8 mouse cellular contexts compared by ENCODE assay signal in the genomic region with DNA sequence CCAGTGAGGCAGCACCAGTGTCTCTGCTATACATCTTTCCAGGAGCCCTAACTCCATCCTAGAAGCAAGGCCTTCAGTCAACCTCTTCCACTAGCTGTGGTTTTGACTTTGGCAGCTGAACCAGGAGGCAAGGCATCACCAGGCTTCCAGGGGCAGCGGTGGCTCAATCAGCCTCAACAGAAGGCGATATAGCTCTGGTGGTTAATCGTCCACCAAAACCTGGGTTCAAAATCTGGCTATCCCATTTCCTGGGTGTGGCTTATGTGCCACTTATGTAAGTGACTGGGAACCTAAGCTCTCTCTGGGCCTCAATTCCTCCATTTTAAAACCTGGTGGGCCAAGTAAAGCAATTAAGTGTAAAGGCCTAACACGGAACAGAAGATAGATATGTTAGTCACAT. TPM values are rescaled to one million over a fixed set of nuclear protein-coding genes. Genes with fewer than 3 reads are reported as not detected.
A peak's percentile ranks its signal among the peaks of the same experiment; 100 is the strongest.
DNase-seq lines count a peak whose midpoint lies in the region; ATAC-seq lines count a peak whose summit lies in the region.

No protein-coding gene starts in this region.

- no peaks in the 10 kb centered on the region for H3K9me3 ChIP-seq in forebrain, embryonic 11.5 days (ENCODE audit: control insufficient read depth, low read length)
- no peaks in the 10 kb centered on the region for H3K9me3 ChIP-seq in liver, embryonic 11.5 days (ENCODE audit: control insufficient read depth, low read length)

- DNase-seq in cerebellum, adult 9-10 months, result peak; percentile 52
- no peak for DNase-seq in cerebellum, adult 11 months
- peak; percentile 38 for DNase-seq in 3134 (ENCODE audit: extremely low read depth, insufficient read length, low spot score)
- no peak for DNase-seq in forebrain, embryonic 11.5 days (ENCODE audit: low spot score)
- DNase-seq in liver, embryonic 11.5 days (ENCODE audit: low spot score), result no peak
- DNase-seq in adrenal gland, adult (ENCODE audit: inconsistent age in 2 of 2, low spot score in 1 of 2), result no peak
- no peak for DNase-seq in gastrocnemius, adult 8-10 months (ENCODE audit: low spot score in 2 of 2)

- peak overlapping the region; percentile 92 for H3K4me2 ChIP-seq in forebrain, embryonic 11.5 days (ENCODE audit: low read depth, low read length, severe bottlenecking)
- peak overlapping the region; percentile 93 for H3K4me2 ChIP-seq in liver, embryonic 11.5 days

- no peak for ATAC-seq in forebrain, embryonic 11.5 days (replicated peaks; ENCODE audit: low FRiP score)
- no peak for ATAC-seq in liver, embryonic 11.5 days (replicated peaks; ENCODE audit: low FRiP score)
- no peak for ATAC-seq in cerebellum, adult (ENCODE audit: insufficient number of reproducible peaks, low FRiP score, low TSS enrichment)

- peaks cover 19% of the 10 kb centered on the region for H3K36me3 ChIP-seq in forebrain, embryonic 11.5 days (ENCODE audit: control insufficient read depth, insufficient read depth, low read length)
- peaks cover 31% of the 10 kb centered on the region for H3K36me3 ChIP-seq in liver, embryonic 11.5 days (ENCODE audit: control insufficient read depth, insufficient read depth, low read length)

- H3K4me3 ChIP-seq in forebrain, embryonic 11.5 days (ENCODE audit: low read depth, low read length), result peak overlapping the region; percentile 85
- peak overlapping the region; percentile 85 for H3K4me3 ChIP-seq in liver, embryonic 11.5 days (ENCODE audit: low read depth, low read length)

- H3K27me3 ChIP-seq in forebrain, embryonic 11.5 days (ENCODE audit: control insufficient read depth, insufficient read depth, low read length), result no peaks in the 10 kb centered on the region
- H3K27me3 ChIP-seq in liver, embryonic 11.5 days (replicated peaks; ENCODE audit: control insufficient read depth, insufficient read depth, low read length), result no peaks in the 10 kb centered on the region

- peak overlapping the region; percentile 48; the same call in 1 of the 2 replicates for H3K27ac ChIP-seq in forebrain, embryonic 11.5 days (ENCODE audit: low read depth, low read length)
- peak overlapping the region; percentile 86; the same call in 1 of the 2 replicates for H3K27ac ChIP-seq in liver, embryonic 11.5 days (ENCODE audit: low read depth, low read length)

- peaks cover 6% of the 10 kb centered on the region; the same call in 1 of the 2 replicates for H3K4me1 ChIP-seq in forebrain, embryonic 11.5 days (replicated peaks; ENCODE audit: control insufficient read depth, insufficient read depth, low read length)
- H3K4me1 ChIP-seq in liver, embryonic 11.5 days (replicated peaks; ENCODE audit: control insufficient read depth, insufficient read depth, low read length), result peaks cover 18% of the 10 kb centered on the region

- 88% methylated on average over 4 of the region's 4 CpGs for WGBS in forebrain, embryonic 11.5 days
- WGBS in liver, embryonic 11.5 days, result 55% methylated on average over 4 of the region's 4 CpGs

- H3K9ac ChIP-seq in forebrain, embryonic 11.5 days (ENCODE audit: low read length), result peak overlapping the region; percentile 95
- peak overlapping the region; percentile 96 for H3K9ac ChIP-seq in liver, embryonic 11.5 days (ENCODE audit: low read depth, low read length)

RNA-seq across cellular contexts. Expression of gene Tnnc1, which starts 3.3 kb away (rescaled TPM):
- polyA plus RNA-seq in forebrain, embryonic 11.5 days (2014; fragmentation: Nextera tagmentation; extraction: Ambion mirVana), result 0.59 and 0.83 TPM in 2 replicates
- 17.6 and 39.0 TPM in 2 replicates for polyA plus RNA-seq in liver, embryonic 11.5 days (2014; fragmentation: Nextera tagmentation; extraction: Ambion mirVana)
- total RNA-seq in gastrocnemius, adult 8-10 months (2022), result 100 to 1,000 TPM; 451 to 634 (median 529) TPM

RNA-seq across cellular contexts. Expression of gene Nisch, which starts 11.9 kb away (rescaled TPM):
- 399 and 407 TPM in 2 replicates for polyA plus RNA-seq in forebrain, embryonic 11.5 days (2014; fragmentation: Nextera tagmentation; extraction: Ambion mirVana)
- 228 and 245 TPM in 2 replicates for polyA plus RNA-seq in liver, embryonic 11.5 days (2014; fragmentation: Nextera tagmentation; extraction: Ambion mirVana)
- 10 to 100 TPM; 49.1 to 60.3 (median 53.8) TPM for total RNA-seq in gastrocnemius, adult 8-10 months (2022)

RNA-seq across cellular contexts. Expression of gene Sema3g, which starts 12.8 kb away (rescaled TPM):
- 0.13 and 0.16 TPM in 2 replicates for polyA plus RNA-seq in forebrain, embryonic 11.5 days (2014; fragmentation: Nextera tagmentation; extraction: Ambion mirVana)
- polyA plus RNA-seq in liver, embryonic 11.5 days (2014; fragmentation: Nextera tagmentation; extraction: Ambion mirVana), result 0.10 TPM in 1 of 2 replicates, not detected in the other
- total RNA-seq in gastrocnemius, adult 8-10 months (2022), result 1 to 10 TPM; 3.8 to 4.9 (median 4.5) TPM

RNA-seq across cellular contexts. Expression of gene Stab1, which starts 36.4 kb away (rescaled TPM):
- polyA plus RNA-seq in forebrain, embryonic 11.5 days (2014; fragmentation: Nextera tagmentation; extraction: Ambion mirVana), result 21.8 and 27.1 TPM in 2 replicates
- 25.3 and 39.9 TPM in 2 replicates for polyA plus RNA-seq in liver, embryonic 11.5 days (2014; fragmentation: Nextera tagmentation; extraction: Ambion mirVana)
- total RNA-seq in gastrocnemius, adult 8-10 months (2022), result 1 to 10 TPM; 5.0 to 9.9 (median 6.0) TPM

RNA-seq across cellular contexts. Expression of gene Phf7, which starts 46.3 kb away (rescaled TPM):
- 14.3 and 14.4 TPM in 2 replicates for polyA plus RNA-seq in forebrain, embryonic 11.5 days (2014; fragmentation: Nextera tagmentation; extraction: Ambion mirVana)
- polyA plus RNA-seq in liver, embryonic 11.5 days (2014; fragmentation: Nextera tagmentation; extraction: Ambion mirVana), result 14.9 and 15.0 TPM in 2 replicates
- total RNA-seq in gastrocnemius, adult 8-10 months (2022), result 10 to 100 TPM; 11.2 to 11.7 (median 11.6) TPM

Comparison
In these comparisons a context has a peak if more than half of its experiments do, and no peak if none do; other contexts are left out.
1. DNase-seq: peak in cerebellum, adult 9-10 months (single experiment) and 3134 (single experiment); none in cerebellum, adult 11 months (single experiment), forebrain, embryonic 11.5 days (single experiment), liver, embryonic 11.5 days (single experiment), adrenal gland, adult (0 of 2) and gastrocnemius, adult 8-10 months (0 of 2).
2. RNA of gene Tnnc1, which starts 3.3 kb away (polyA plus RNA-seq): 17.6 to 39.0 TPM in liver, embryonic 11.5 days; 0.59 to 0.83 TPM in forebrain, embryonic 11.5 days; every median in the first group is over 10 times any median in the second.